Mouse (Mus musculus) MEL (cell line): ENCODE data around the gene Stk10. TPM values are rescaled to one million over a fixed set of nuclear protein-coding genes. Genes with fewer than 3 reads are reported as not detected.

Experiments
- DNase-seq: peaks from one replicate; pipeline ENCODE4 v3.0.0; 2011; ENCODE audit warnings: low read depth, low spot score
- H3K27ac ChIP-seq: 2 replicates; pipeline ENCODE4 v1.5.1; 2012; ENCODE audit warnings: low read depth, mild to moderate bottlenecking, control low read depth, low read length, moderate library complexity; ENCODE audit not compliant: control insufficient read depth
- H3K27me3 ChIP-seq, 2 experiments: fragments of 150-350 bp in 1 of 2; sonication (generic) in 1 of 2; 2 replicates each; pipeline ENCODE4 v1.6.1; 2012; ENCODE audit warnings: low read length in 2 of 2, mild to moderate bottlenecking in 2 of 2, improper control_type of control experiment in 1 of 2, moderate library complexity in 1 of 2; ENCODE audit not compliant: insufficient read depth in 2 of 2, control insufficient read depth in 1 of 2
- H3K36me3 ChIP-seq, 2 experiments: 2 replicates each; pipeline ENCODE4 v1.6.1; 2012 to 2014; ENCODE audit warnings: low read length in 2 of 2, improper control_type of control experiment in 1 of 2, inconsistent platforms in 1 of 2, mild to moderate bottlenecking in 1 of 2; ENCODE audit not compliant: insufficient read depth in 2 of 2, control insufficient read depth in 1 of 2
- H3K4me1 ChIP-seq, 2 experiments: fragments of 150-350 bp in 1 of 2; sonication (generic) in 1 of 2; 2 replicates each; pipeline ENCODE4 v1.6.1; 2012; ENCODE audit warnings: low read length in 2 of 2, improper control_type of control experiment in 1 of 2, mild to moderate bottlenecking in 1 of 2; ENCODE audit not compliant: insufficient read depth in 2 of 2, control insufficient read depth in 1 of 2
- H3K4me3 ChIP-seq, 2 experiments: fragments of 150-350 bp in 1 of 2; sonication (generic) in 1 of 2; 2 replicates each; pipeline ENCODE4 v1.5.1; 2012; ENCODE audit warnings: low read depth in 2 of 2, low read length in 2 of 2, mild to moderate bottlenecking in 2 of 2, moderate library complexity in 2 of 2, control low read depth in 1 of 2, improper control_type of control experiment in 1 of 2; ENCODE audit not compliant: control insufficient read depth in 1 of 2, insufficient read depth in 1 of 2
- H3K79me2 ChIP-seq: 2 replicates; pipeline ENCODE4 v1.6.1; 2012; ENCODE audit warnings: mild to moderate bottlenecking, low read length, moderate library complexity; ENCODE audit not compliant: control insufficient read depth, poor library complexity, insufficient read depth
- H3K9ac ChIP-seq: 2 replicates; pipeline ENCODE4 v1.6.1; 2012; ENCODE audit warnings: low read depth, mild to moderate bottlenecking, control low read depth, low read length, moderate library complexity; ENCODE audit not compliant: control insufficient read depth, poor library complexity, severe bottlenecking
- H3K9me3 ChIP-seq: fragments of 150-350 bp; sonication (generic); replicated peaks from 2 replicates; pipeline ENCODE4 v1.6.1; 2012; ENCODE audit warnings: mild to moderate bottlenecking, low read length, improper control_type of control experiment, moderate library complexity; ENCODE audit not compliant: insufficient read depth
- BHLHE40 ChIP-seq: IDR thresholded peaks from 2 replicates; pipeline ENCODE4 v1.6.1; 2012; ENCODE audit warnings: low read depth, mild to moderate bottlenecking, inconsistent platforms, low read length, improper control_type of control experiment, borderline replicate concordance
- CHD1 ChIP-seq: IDR thresholded peaks from 2 replicates; pipeline ENCODE4 v1.6.1; 2012; ENCODE audit warnings: low read depth, mild to moderate bottlenecking, inconsistent platforms, low read length, improper control_type of control experiment
- E2F4 ChIP-seq: IDR thresholded peaks from 2 replicates; pipeline ENCODE4 v1.6.1; 2011; ENCODE audit warnings: low read depth, low read length, improper control_type of control experiment, borderline replicate concordance
- ELF1 ChIP-seq: IDR thresholded peaks from 2 replicates; pipeline ENCODE4 v1.6.1; 2014; ENCODE audit warnings: low read depth, mild to moderate bottlenecking, inconsistent platforms, low read length, improper control_type of control experiment, moderate library complexity
- EP300 ChIP-seq, 2 experiments: IDR thresholded peaks; 2 replicates each; pipeline ENCODE4 v1.6.1; 2011; ENCODE audit warnings: improper control_type of control experiment in 2 of 2, low read length in 2 of 2, low read depth in 1 of 2, mild to moderate bottlenecking in 1 of 2
- GATA1 ChIP-seq: IDR thresholded peaks from 2 replicates; pipeline ENCODE4 v1.6.1; 2011; ENCODE audit warnings: low read depth, low read length, improper control_type of control experiment
- KAT2A ChIP-seq: conservative IDR thresholded peaks from 2 replicates; pipeline ENCODE4 v1.6.1; 2012; ENCODE audit warnings: low read depth, low read length, improper control_type of control experiment, inconsistent platforms
- MAFK ChIP-seq: IDR thresholded peaks from 2 replicates; pipeline ENCODE4 v1.6.1; 2011; ENCODE audit warnings: low read depth, mild to moderate bottlenecking, low read length, improper control_type of control experiment, borderline replicate concordance
- MAX ChIP-seq: IDR thresholded peaks from 2 replicates; pipeline ENCODE4 v1.6.1; 2011; ENCODE audit warnings: low read length, improper control_type of control experiment
- MAZ ChIP-seq: IDR thresholded peaks from 2 replicates; pipeline ENCODE4 v1.6.1; 2012; ENCODE audit warnings: low read depth, mild to moderate bottlenecking, inconsistent platforms, low read length, improper control_type of control experiment
- MEF2A ChIP-seq: IDR thresholded peaks from 2 replicates; pipeline ENCODE4 v1.6.1; 2014; ENCODE audit warnings: low read depth, mild to moderate bottlenecking, inconsistent platforms, low read length, improper control_type of control experiment; ENCODE audit not compliant: poor library complexity, insufficient replicate concordance, severe bottlenecking; ENCODE audit errors: extremely low read depth
- MXI1 ChIP-seq: IDR thresholded peaks from 2 replicates; pipeline ENCODE4 v1.6.1; 2011; ENCODE audit warnings: mild to moderate bottlenecking, low read depth, low read length, improper control_type of control experiment
- MYB ChIP-seq: IDR thresholded peaks from 2 replicates; pipeline ENCODE4 v1.6.1; 2011; ENCODE audit warnings: mild to moderate bottlenecking, low read depth, low read length, improper control_type of control experiment
- NELFE ChIP-seq: IDR thresholded peaks from 2 replicates; pipeline ENCODE4 v1.6.1; 2011; ENCODE audit warnings: low read depth, low read length, improper control_type of control experiment
- NRF1 ChIP-seq: IDR thresholded peaks from 2 replicates; pipeline ENCODE4 v1.6.1; 2014; ENCODE audit warnings: low read depth, mild to moderate bottlenecking, inconsistent platforms, low read length, improper control_type of control experiment, moderate library complexity; ENCODE audit not compliant: poor library complexity, insufficient read depth, severe bottlenecking
- POLR2A ChIP-seq, 2 experiments: IDR thresholded peaks; 2 replicates each; pipeline ENCODE4 v1.6.1; 2011 to 2012; ENCODE audit warnings: low read length in 2 of 2, mild to moderate bottlenecking in 2 of 2, control low read depth in 1 of 2, improper control_type of control experiment in 1 of 2, low read depth in 1 of 2, moderate library complexity in 1 of 2; ENCODE audit not compliant: control insufficient read depth in 1 of 2, insufficient read depth in 1 of 2, poor library complexity in 1 of 2
- POLR2AphosphoS2 ChIP-seq: IDR thresholded peaks from 2 replicates; pipeline ENCODE4 v1.6.1; 2011; ENCODE audit warnings: low read length, improper control_type of control experiment
- RCOR1 ChIP-seq: IDR thresholded peaks from 2 replicates; pipeline ENCODE4 v1.6.1; 2012; ENCODE audit warnings: low read depth, mild to moderate bottlenecking, inconsistent platforms, low read length, improper control_type of control experiment
- SIN3A ChIP-seq: IDR thresholded peaks from 2 replicates; pipeline ENCODE4 v1.6.1; 2012; ENCODE audit warnings: low read length, improper control_type of control experiment, inconsistent platforms
- SMC3 ChIP-seq: IDR thresholded peaks from 2 replicates; pipeline ENCODE4 v1.6.1; 2011; ENCODE audit warnings: low read depth, low read length, improper control_type of control experiment
- TAL1 ChIP-seq: IDR thresholded peaks from 2 replicates; pipeline ENCODE4 v1.6.1; 2012; ENCODE audit warnings: mild to moderate bottlenecking, inconsistent platforms, low read length, moderate library complexity, mixed read lengths
- TCF12 ChIP-seq: IDR thresholded peaks from 2 replicates; pipeline ENCODE4 v1.6.1; 2014; ENCODE audit warnings: low read depth, mild to moderate bottlenecking, inconsistent platforms, low read length, improper control_type of control experiment, moderate library complexity
- USF1 ChIP-seq: IDR thresholded peaks from 2 replicates; pipeline ENCODE4 v1.6.1; 2014; ENCODE audit warnings: low read depth, mild to moderate bottlenecking, inconsistent platforms, low read length, improper control_type of control experiment, moderate library complexity
- ZKSCAN1 ChIP-seq: IDR thresholded peaks from 2 replicates; pipeline ENCODE4 v1.6.1; 2012; ENCODE audit warnings: low read depth, mild to moderate bottlenecking, inconsistent platforms, low read length, improper control_type of control experiment, moderate library complexity
- ZNF384 ChIP-seq: IDR thresholded peaks from 2 replicates; pipeline ENCODE4 v1.6.1; 2012; ENCODE audit warnings: low read depth, mild to moderate bottlenecking, inconsistent platforms, low read length, improper control_type of control experiment
- polyA plus RNA-seq, 2 experiments: library from polyadenylated mRNA; stranded (reverse) in 1 of 2; unstranded in 1 of 2; fragments of >175 nt in 1 of 2; fragments of >200 nt in 1 of 2; gene quantifications; 2 replicates each; pipeline versions ENCODE4 v1.2.1 to v1.2.4; 2012; ENCODE audit warnings: low replicate concordance in 2 of 2, low read depth in 1 of 2; ENCODE audit not compliant: insufficient read length in 2 of 2, insufficient read depth in 1 of 2, missing spikeins in 1 of 2
- total RNA-seq: library from RNA; depleted of rRNA; stranded (reverse); fragments of 300-350 nt; gene quantifications from 2 replicates; pipeline ENCODE4 v1.2.3, GENCODE M21; 2012

The Stk10 gene
- total and polyA plus RNA-seq, 3 experiments = 10.8 to 14.4 TPM; not detected in 1

DNA sequence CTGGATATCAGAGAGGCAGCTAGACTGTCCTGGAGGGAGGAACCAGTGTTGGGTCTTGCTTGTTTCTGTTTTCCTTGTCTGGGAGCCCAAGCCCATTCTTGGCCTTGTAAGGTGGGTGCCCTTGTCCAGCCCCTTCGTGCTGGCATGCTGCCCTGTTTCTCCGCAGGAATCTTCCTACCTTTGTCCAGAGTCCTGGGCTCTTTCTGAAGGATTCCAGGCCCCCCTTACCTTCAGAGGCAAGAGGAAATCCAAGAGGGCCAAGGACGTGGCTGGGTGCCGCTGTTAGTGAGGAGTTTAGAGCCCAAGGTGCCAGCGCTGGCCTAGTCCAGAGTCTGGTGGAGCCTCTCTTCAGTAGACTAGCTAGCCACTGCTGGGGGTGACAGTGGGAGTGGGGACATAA lies 11.4 kb downstream of the Stk10 start:
- Histone ChIP-seq H3K27me3 (no peaks in the 10 kb centered on the region), H3K4me3 (no peak overlapping the region), H3K36me3 (peaks cover 0 to 26% of the 10 kb centered on the region in 2 experiments; a peak in 2 of 4 replicates), H3K79me2 (no peaks in the 10 kb centered on the region; the same call in 1 of the 2 replicates), H3K9ac (no peak overlapping the region), H3K9me3 (no peaks in the 10 kb centered on the region), H3K4me1 (peaks cover 19 to 31% of the 10 kb centered on the region in 2 experiments), H3K27ac (no peak overlapping the region)
- TF ChIP-seq NELFE (no peak), MAZ (no peak), SMC3 (no peak), MEF2A (no peak), MXI1 (no peak), E2F4 (no peak), TCF12 (no peak), GATA1 (no peak), MAX (no peak), CHD1 (no peak), ZNF384 (no peak), RCOR1 (no peak), EP300 (IDR thresholded peaks at IDR 0.05; ENCODE audit: low read depth in 1 of 2, low read length in 2 of 2) (no peak), ELF1 (no peak), TAL1 (no peak), MYB (no peak), POLR2AphosphoS2 (no peak), POLR2A (IDR thresholded peaks at IDR 0.05; ENCODE audit: control insufficient read depth in 1 of 2, insufficient read depth in 1 of 2, low read depth in 1 of 2, low read length in 2 of 2, poor library complexity in 1 of 2) (no peak), ZKSCAN1 (no peak)
- no peak for DNase-seq

DNA sequence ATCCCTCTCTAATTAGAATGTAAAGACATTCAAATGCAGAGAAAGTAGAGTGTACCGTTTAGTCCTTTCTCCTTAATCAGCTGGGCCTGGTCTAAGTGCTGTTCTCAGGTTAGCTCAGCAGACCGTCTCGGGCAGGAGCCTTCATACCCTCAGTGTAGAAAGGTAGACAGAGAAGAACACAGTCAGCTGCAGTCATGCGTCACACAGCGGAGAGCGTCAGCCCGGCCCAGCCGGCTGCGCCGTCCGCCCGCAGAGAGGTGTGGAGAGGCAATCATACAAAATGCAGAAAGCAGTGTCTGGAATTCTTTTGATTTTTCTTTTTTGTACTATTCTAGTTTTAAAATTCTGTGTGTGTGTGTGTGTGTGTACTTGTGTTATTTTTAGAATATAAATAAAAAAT lies 12.5 kb downstream of the Stk10 start:
- Histone ChIP-seq H3K27ac (no peak overlapping the region), H3K27me3 (no peaks in the 10 kb centered on the region), H3K9me3 (no peaks in the 10 kb centered on the region), H3K79me2 (no peaks in the 10 kb centered on the region; the same call in 1 of the 2 replicates), H3K4me1 (peaks cover 19 to 31% of the 10 kb centered on the region in 2 experiments), H3K4me3 (no peak overlapping the region), H3K36me3 (peaks cover 0 to 26% of the 10 kb centered on the region in 2 experiments; a peak in 2 of 4 replicates), H3K9ac (no peak overlapping the region)
- no peak for TF ChIP-seq USF1
- TF ChIP-seq MEF2A = no peak
- no peak for TF ChIP-seq SIN3A
- no peak for TF ChIP-seq SMC3
- no peak for TF ChIP-seq ZNF384
- TF ChIP-seq MXI1 = no peak
- no peak for TF ChIP-seq ZKSCAN1
- TF ChIP-seq POLR2AphosphoS2 = no peak
- no peak for TF ChIP-seq MAZ
- TF ChIP-seq RCOR1 = no peak
- no peak for TF ChIP-seq MAFK
- TF ChIP-seq EP300 (IDR thresholded peaks at IDR 0.05; ENCODE audit: low read depth in 1 of 2, low read length in 2 of 2) = no peak
- no peak for TF ChIP-seq NRF1
- no peak for TF ChIP-seq KAT2A
- TF ChIP-seq CHD1 = no peak
- TF ChIP-seq NELFE = no peak
- TF ChIP-seq MAX = no peak
- no peak for TF ChIP-seq BHLHE40
- DNase-seq = no peak
